Mouse (Mus musculus) heart, embryonic 10.5 days (tissue): ENCODE results near the gene Fam184b. TPM values are rescaled to one million over a fixed set of nuclear protein-coding genes. Genes with fewer than 3 reads are reported as not detected.

Experiments used
- DNase-seq: peaks from one replicate; pipeline ENCODE4 v3.0.0-alpha.2; 2017; ENCODE audit warnings: low spot score
- H3K27ac ChIP-seq: fragments of 300-500 bp; sonication (generic); 2 replicates; pipeline ENCODE4 v1.5.1; 2016; ENCODE audit warnings: mild to moderate bottlenecking
- H3K27me3 ChIP-seq: fragments of 300-500 bp; sonication (generic); 2 replicates; pipeline ENCODE4 v1.6.1; 2016; ENCODE audit warnings: mild to moderate bottlenecking; ENCODE audit not compliant: poor library complexity, insufficient read depth, severe bottlenecking
- H3K36me3 ChIP-seq: fragments of 300-500 bp; sonication (generic); 2 replicates; pipeline ENCODE4 v1.6.1; 2016; ENCODE audit warnings: mild to moderate bottlenecking, moderate library complexity
- H3K4me1 ChIP-seq: fragments of 300-500 bp; sonication (generic); 2 replicates; pipeline ENCODE4 v1.6.1; 2016; ENCODE audit warnings: mild to moderate bottlenecking
- H3K4me3 ChIP-seq: fragments of 300-500 bp; sonication (generic); 2 replicates; pipeline ENCODE4 v1.5.1; 2016; ENCODE audit warnings: mild to moderate bottlenecking, moderate library complexity
- H3K9me3 ChIP-seq: fragments of 300-500 bp; sonication (generic); 2 replicates; pipeline ENCODE4 v1.6.1; 2016; ENCODE audit warnings: mild to moderate bottlenecking, moderate library complexity
- WGBS: fragments of 180-500 bp; shearing (Covaris S2); methylation state at CpG from one replicate; pipeline ENCODE4 v1.1.7; 2016; 5-methylcytosine and 5-hydroxymethylcytosine counted together
- polyA plus RNA-seq: library from polyadenylated mRNA; unstranded; fragments of >200 nt; fragmentation: Nextera tagmentation; extraction: Ambion mirVana; gene quantifications from 2 replicates; pipeline ENCODE4 v1.2.1, GENCODE M21; 2016

Fam184b gene
- polyA plus RNA-seq, 1 experiment from 2014 or later: 0.39 TPM

DNA sequence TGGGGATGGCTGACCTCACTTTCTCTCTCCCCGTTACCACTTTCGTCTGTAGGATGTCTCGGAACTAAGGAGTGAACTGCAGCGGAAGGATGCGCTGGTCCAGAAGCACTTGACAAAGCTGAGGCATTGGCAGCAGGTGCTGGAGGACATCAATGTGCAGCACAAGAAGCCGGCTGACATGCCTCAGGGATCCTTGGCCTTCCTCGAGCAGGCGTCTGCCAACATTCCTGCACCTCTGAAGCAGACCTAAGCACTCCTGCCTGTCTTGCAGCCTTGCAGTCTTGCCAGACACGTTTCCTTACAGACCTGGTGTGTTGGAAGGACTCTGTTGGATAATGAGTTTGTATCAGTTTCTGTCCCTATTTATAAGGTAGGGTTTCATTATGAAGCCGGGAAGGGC, 114.3 kb downstream of the Fam184b start:
- Histone ChIP-seq H3K27ac (no peak overlapping the region), H3K36me3 (peaks cover 57% of the 10 kb centered on the region), H3K4me1 (peaks cover 9% of the 10 kb centered on the region; the same call in 1 of the 2 replicates), H3K4me3 (no peak overlapping the region), H3K27me3 (no peaks in the 10 kb centered on the region), H3K9me3 (no peaks in the 10 kb centered on the region)
- 87% methylated on average over 10 of the region's 10 CpGs for WGBS
- DNase-seq: no peak

GRCm38 (mm10) chr5:45521601-45522000, 117.8 kb downstream of the Fam184b start:
- Histone ChIP-seq H3K27ac (no peak overlapping the region), H3K27me3 (no peaks in the 10 kb centered on the region), H3K9me3 (no peaks in the 10 kb centered on the region), H3K4me3 (no peak overlapping the region), H3K4me1 (peaks cover 12% of the 10 kb centered on the region; the same call in 1 of the 2 replicates), H3K36me3 (peaks cover 31% of the 10 kb centered on the region)
- DNase-seq: no peak
- 92% methylated on average over 6 of the region's 6 CpGs for WGBS

- H3K36me3 ChIP-seq: peaks cover 26% of the 10 kb centered on the region
- H3K27ac ChIP-seq: peak overlapping the region; percentile 96
- DNase-seq: no peak
- H3K4me3 ChIP-seq: peak overlapping the region; percentile 96
- H3K27me3 ChIP-seq: no peaks in the 10 kb centered on the region
- peaks cover 12% of the 10 kb centered on the region; the same call in 1 of the 2 replicates for H3K4me1 ChIP-seq
- H3K9me3 ChIP-seq: no peaks in the 10 kb centered on the region
- WGBS: 6% methylated on average over 5 of the region's 5 CpGs
These were observed 118.7 kb downstream of the Fam184b start for GRCm38 (mm10) chr5:45520809-45521110.

DNA sequence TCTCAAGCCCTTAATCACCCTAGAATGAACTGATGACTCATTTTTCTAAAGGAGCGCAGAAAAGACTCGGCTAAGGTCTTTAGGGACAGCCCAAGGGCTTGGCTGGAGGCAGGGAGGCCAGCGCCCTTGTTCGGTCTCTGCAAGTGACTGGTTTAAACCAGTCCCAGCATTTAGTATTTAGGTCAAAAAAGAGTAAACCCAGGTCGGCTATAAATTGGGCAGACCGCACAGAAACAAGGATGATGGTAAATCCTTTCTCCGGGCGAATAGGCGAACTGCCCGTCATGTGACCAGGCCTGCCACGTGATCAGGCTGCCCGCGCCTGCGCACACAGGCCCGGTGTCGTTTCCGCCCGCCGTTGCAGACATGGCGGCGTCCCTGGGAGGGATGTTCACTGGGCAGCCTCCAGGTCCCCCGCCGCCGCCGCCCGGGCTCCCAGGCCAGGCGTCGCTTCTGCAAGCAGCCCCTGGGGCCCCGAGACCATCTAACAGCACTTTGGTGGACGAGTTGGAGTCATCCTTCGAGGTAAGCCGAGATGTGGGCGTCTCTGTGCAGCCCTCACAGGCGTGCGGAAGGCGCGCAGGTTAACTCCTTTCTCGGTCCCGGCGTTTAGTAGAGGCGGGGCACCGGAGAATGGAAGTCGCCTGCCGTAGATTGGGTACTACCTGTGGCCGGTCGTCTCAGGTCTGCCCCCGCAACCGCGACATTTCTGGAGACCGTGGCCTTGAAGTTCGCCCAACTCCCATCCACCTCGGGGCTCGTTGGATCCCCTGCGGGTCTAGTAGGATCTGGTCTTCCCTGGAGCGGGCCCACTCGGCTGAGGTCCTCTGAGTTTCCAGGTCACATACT, 119.2 kb downstream of the Fam184b start, which contains the start of gene Med28:
Gene Med28, plus strand, starts transcription at position 270 of the 849 bp plus-strand sequence.
- 2% methylated on average over 56 of the region's 56 CpGs for WGBS
- peaks cover 12% of the 10 kb centered on the region; the same call in 1 of the 2 replicates for H3K4me1 ChIP-seq
- no peaks in the 10 kb centered on the region for H3K27me3 ChIP-seq
- peak; percentile 95 for DNase-seq
- H3K27ac ChIP-seq: peak within 1 kb of the TSS; percentile 96
- peak within 1 kb of the TSS; percentile 96 for H3K4me3 ChIP-seq
- no peaks in the 10 kb centered on the region for H3K9me3 ChIP-seq
- peaks cover 22% of the 10 kb centered on the region for H3K36me3 ChIP-seq

GRCm38 (mm10) chr5:45515151-45515743, 124.2 kb downstream of the Fam184b start:
- no peak overlapping the region for H3K27ac ChIP-seq
- H3K9me3 ChIP-seq: no peaks in the 10 kb centered on the region
- peaks cover 44% of the 10 kb centered on the region for H3K36me3 ChIP-seq
- H3K4me1 ChIP-seq: 0 out of 2 replicates have a peak, but pooled peaks cover 3% of the 10 kb centered on the region
- WGBS: 88% methylated on average over 10 of the region's 10 CpGs
- H3K27me3 ChIP-seq: no peaks in the 10 kb centered on the region
- DNase-seq: no peak
- H3K4me3 ChIP-seq: no peak overlapping the region

GRCm38 (mm10) chr5:45514599-45514998, 124.8 kb downstream of the Fam184b start:
- Histone ChIP-seq H3K36me3 (peaks cover 51% of the 10 kb centered on the region), H3K4me1 (0 out of 2 replicates have a peak, but pooled peaks cover under 1% of the 10 kb centered on the region), H3K9me3 (no peaks in the 10 kb centered on the region), H3K27ac (no peak overlapping the region), H3K4me3 (no peak overlapping the region), H3K27me3 (no peaks in the 10 kb centered on the region)
- no peak for DNase-seq
- 82% methylated on average over 1 of the region's 1 CpGs for WGBS

- no peak for DNase-seq
- Histone ChIP-seq H3K36me3 (peaks cover 56% of the 10 kb centered on the region), H3K9me3 (no peaks in the 10 kb centered on the region), H3K4me3 (no peak overlapping the region), H3K27ac (no peak overlapping the region), H3K4me1 (no peaks in the 10 kb centered on the region), H3K27me3 (no peaks in the 10 kb centered on the region)
- 91% methylated on average over 2 of the region's 2 CpGs for WGBS
These were observed 125.9 kb downstream of the Fam184b start for GRCm38 (mm10) chr5:45513511-45513910.

GRCm38 (mm10) chr5:45512908-45513307, 126.5 kb downstream of the Fam184b start:
- Histone ChIP-seq H3K27me3 (no peaks in the 10 kb centered on the region), H3K4me1 (no peaks in the 10 kb centered on the region), H3K9me3 (no peaks in the 10 kb centered on the region), H3K27ac (no peak overlapping the region), H3K4me3 (no peak overlapping the region), H3K36me3 (peaks cover 59% of the 10 kb centered on the region)
- DNase-seq: no peak
- WGBS: 84% methylated on average over 6 of the region's 6 CpGs

DNA sequence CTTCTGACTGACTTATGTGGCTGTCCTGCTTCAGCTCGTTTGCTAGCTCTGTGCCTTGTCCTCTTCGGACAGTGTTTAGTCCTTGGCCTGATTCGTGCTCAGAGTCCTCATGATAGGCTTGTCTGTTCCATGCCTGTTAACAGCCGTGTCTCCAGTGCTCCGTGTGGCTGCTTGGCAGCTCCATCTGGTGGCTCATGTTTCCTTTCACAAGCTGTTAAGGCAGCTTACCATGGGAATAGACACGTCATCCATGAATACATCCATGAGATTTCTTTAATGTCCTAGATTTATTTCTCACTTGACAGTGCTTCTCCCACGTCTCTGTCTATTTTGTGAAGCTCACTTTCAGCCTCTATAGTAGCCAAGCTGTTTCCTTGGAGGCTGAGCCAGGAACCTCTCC, 129.3 kb downstream of the Fam184b start:
- no peak overlapping the region for H3K27ac ChIP-seq
- peaks cover 81% of the 10 kb centered on the region for H3K36me3 ChIP-seq
- no peaks in the 10 kb centered on the region for H3K9me3 ChIP-seq
- H3K4me3 ChIP-seq: no peak overlapping the region
- H3K27me3 ChIP-seq: no peaks in the 10 kb centered on the region
- DNase-seq: no peak
- WGBS: 84% methylated on average over 7 of the region's 7 CpGs
- no peaks in the 10 kb centered on the region for H3K4me1 ChIP-seq

DNA sequence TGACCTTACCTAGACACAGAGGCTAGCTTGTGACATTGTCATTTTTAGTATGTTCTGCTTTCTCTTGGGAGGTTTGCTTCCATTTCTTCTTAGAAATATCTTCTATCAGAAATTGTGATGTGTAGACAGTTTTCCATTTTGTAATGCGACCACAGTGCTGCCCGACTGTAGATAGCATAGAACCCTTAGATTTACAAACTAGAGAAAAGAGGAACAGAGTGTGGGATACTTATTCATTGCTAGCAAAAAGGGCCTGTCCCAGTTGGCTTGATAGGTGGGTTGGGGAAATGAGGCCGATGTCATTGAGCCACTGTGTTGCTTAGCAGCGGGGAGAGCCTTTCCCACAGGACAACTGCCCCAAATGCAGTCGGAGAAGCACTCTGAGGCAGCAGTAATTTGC, 141.8 kb downstream of the Fam184b start:
- peaks cover 68% of the 10 kb centered on the region for H3K36me3 ChIP-seq
- H3K27me3 ChIP-seq: no peaks in the 10 kb centered on the region
- 90% methylated on average over 5 of the region's 5 CpGs for WGBS
- peaks cover 10% of the 10 kb centered on the region; the same call in 1 of the 2 replicates for H3K4me1 ChIP-seq
- H3K27ac ChIP-seq: no peak overlapping the region
- H3K9me3 ChIP-seq: no peaks in the 10 kb centered on the region
- H3K4me3 ChIP-seq: no peak overlapping the region
- DNase-seq: no peak

DNA sequence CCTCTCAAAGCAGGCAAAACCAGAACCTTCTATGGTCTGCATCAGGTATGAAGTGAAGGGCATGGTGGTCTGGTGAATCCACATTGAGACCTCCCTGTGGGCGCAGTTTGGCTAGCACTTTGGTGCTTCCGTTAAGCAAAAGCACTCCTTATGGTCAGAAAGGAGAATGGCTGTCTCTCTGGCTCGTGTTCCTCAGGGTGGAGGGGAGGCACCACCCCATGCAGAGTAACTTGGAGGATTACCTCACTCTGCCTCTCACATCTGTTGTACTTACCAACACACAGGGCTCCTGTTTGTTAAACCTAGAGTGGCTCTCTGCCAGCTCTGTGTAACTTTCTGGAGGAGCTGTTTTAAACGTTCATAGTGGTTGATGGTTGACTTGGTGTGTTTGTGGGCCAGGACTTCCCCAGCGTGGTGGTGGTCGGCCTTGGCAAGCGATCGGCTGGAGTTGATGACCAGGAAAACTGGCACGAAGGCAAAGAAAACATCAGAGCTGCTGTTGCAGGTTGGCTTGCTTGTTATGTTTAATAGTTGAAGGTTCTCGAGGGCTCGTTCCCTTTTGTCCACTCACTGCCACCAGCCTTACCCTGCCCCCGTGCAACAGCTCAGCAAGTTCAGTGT, 142.4 kb downstream of the Fam184b start:
- no peak overlapping the region for H3K27ac ChIP-seq
- no peak overlapping the region for H3K4me3 ChIP-seq
- no peak for DNase-seq
- H3K9me3 ChIP-seq: no peaks in the 10 kb centered on the region
- H3K27me3 ChIP-seq: no peaks in the 10 kb centered on the region
- H3K4me1 ChIP-seq: peaks cover 10% of the 10 kb centered on the region; the same call in 1 of the 2 replicates
- 84% methylated on average over 12 of the region's 12 CpGs for WGBS
- peaks cover 63% of the 10 kb centered on the region for H3K36me3 ChIP-seq

DNA sequence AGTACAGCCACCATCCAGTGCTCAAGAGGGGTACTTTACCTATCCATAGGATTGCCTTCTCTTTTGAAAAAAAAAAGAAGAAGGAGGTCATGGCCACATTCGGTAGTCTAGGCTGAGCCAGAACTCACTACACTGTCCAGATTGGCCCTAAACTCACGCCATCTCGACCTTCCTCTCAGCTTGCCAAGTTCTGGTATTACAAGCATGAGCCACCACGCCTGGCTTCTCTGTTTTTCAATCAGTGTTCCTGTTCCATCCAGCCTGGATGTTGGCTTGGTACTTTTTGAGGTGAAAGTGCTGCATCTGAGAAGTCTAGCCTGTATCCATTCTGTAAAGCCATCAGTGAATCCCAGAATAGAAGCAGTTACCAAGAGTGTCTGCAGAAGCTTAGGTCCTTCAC, 142.9 kb downstream of the Fam184b start:
- no peaks in the 10 kb centered on the region for H3K9me3 ChIP-seq
- H3K4me3 ChIP-seq: no peak overlapping the region
- no peak overlapping the region for H3K27ac ChIP-seq
- peaks cover 10% of the 10 kb centered on the region; the same call in 1 of the 2 replicates for H3K4me1 ChIP-seq
- peaks cover 57% of the 10 kb centered on the region for H3K36me3 ChIP-seq
- no peaks in the 10 kb centered on the region for H3K27me3 ChIP-seq
- peak; percentile 16 for DNase-seq
- WGBS: 89% methylated on average over 4 of the region's 4 CpGs

- H3K27ac ChIP-seq: no peak overlapping the region
- no peaks in the 10 kb centered on the region for H3K27me3 ChIP-seq
- no peaks in the 10 kb centered on the region for H3K9me3 ChIP-seq
- no peak overlapping the region for H3K4me3 ChIP-seq
- peak; percentile 30 for DNase-seq
- peaks cover 53% of the 10 kb centered on the region for H3K36me3 ChIP-seq
- peaks cover 10% of the 10 kb centered on the region; the same call in 1 of the 2 replicates for H3K4me1 ChIP-seq
These were observed 143.4 kb downstream of the Fam184b start for GRCm38 (mm10) chr5:45496042-45496441.
